Mouse (Mus musculus): ENCODE data around the gene Numb. TPM values are rescaled to one million over a fixed set of nuclear protein-coding genes. Genes with fewer than 3 reads are reported as not detected.

The Numb gene
- total RNA-seq, 4 experiments from 2014 or later: 57.3 to 67.8 (median 60.5) TPM

DNA sequence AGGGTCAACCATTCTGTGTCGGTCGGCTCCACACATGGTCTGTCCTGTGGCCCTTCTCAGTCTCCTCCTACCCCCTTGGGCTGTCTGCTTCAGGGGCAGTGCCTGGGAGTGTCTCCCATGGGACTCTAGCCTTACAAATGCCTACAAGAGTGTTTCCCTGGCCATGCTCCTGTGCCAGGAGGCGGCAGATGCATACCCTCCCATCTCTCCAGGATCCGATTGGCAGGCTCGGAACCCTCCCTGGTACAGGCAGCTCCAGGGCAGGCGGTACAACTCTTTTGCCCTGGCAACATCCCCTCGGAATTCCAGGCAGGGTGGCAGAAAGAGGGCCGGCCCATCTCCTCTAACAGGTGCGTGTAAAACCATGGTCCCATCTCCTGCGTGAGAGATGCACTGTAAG lies 139.1 kb downstream of the Numb start:
- DNase-seq (ENCODE audit: low spot score in 2 of 2): no peak

GRCm38 (mm10) chr12:83781640-83782278 lies 140.0 kb downstream of the Numb start:
- DNase-seq (ENCODE audit: low spot score in 2 of 2): no peak

GRCm38 (mm10) chr12:83781204-83781603 lies 140.5 kb downstream of the Numb start:
- no peak for DNase-seq (ENCODE audit: low spot score in 2 of 2)

DNA sequence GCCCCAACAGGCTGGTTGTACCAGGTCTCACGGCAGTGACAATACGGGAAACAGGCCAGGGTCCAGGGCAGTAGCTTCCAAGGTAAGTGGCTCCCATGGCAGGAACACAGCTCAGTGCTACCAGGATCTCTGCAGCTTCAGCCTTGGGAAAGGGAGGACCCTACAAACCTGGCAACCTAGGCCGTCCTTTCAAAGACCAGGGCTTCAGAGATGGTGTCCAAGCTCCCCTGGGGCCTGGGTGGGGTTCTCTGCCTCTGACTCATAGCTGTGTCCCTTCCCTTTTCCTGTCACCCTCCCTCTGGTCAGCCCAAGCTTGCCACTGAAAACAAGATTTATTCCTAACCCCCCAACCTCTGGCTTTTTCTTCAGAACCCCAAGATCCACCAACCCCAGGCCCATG lies 141.6 kb downstream of the Numb start:
- DNase-seq (ENCODE audit: low spot score in 2 of 2): no peak

DNA sequence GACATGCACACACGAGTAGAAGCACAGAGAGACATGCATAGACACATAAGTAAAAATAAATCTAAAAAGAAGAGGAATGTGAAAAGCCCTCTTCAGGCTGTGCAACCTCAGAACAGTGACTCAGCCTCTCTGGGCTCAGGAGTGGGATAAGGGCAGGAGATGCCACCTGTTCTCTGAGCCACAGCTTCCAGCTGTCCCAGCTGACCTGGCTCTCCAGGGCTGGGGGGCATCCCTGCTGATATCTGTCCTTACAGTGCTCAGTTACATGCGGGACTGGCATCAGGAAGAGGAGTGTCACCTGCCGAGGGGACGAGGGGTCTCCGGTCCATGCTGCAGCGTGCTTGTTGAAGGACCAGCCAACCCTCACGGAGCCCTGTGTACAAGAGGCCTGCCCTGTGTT lies 145.0 kb downstream of the Numb start:
- DNase-seq (ENCODE audit: low spot score in 2 of 2): no peak

DNA sequence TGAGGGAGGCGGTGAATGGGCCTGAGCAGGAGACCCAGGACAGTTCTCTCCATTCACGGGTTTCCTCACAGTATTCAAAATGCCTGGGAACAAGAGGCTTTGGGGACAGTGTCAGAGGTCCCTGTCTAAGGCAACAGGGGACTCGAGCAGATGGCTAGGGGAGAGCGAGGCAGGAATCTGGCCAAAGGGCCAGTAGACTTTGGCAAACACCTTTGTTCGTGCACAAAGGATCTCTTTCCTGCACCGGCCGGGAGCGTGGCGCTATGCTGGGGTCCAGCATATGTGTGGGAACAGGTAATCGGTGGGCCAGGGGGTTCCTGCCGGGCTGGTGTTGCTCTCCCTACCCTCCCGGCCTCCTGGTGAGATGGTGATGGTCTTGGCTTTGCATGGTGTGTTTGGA lies 146.1 kb downstream of the Numb start:
- DNase-seq (ENCODE audit: low spot score in 2 of 2): no peak

GRCm38 (mm10) chr12:83770418-83771256 lies 151.1 kb downstream of the Numb start:
- DNase-seq (ENCODE audit: low spot score in 2 of 2): no peak

DNA sequence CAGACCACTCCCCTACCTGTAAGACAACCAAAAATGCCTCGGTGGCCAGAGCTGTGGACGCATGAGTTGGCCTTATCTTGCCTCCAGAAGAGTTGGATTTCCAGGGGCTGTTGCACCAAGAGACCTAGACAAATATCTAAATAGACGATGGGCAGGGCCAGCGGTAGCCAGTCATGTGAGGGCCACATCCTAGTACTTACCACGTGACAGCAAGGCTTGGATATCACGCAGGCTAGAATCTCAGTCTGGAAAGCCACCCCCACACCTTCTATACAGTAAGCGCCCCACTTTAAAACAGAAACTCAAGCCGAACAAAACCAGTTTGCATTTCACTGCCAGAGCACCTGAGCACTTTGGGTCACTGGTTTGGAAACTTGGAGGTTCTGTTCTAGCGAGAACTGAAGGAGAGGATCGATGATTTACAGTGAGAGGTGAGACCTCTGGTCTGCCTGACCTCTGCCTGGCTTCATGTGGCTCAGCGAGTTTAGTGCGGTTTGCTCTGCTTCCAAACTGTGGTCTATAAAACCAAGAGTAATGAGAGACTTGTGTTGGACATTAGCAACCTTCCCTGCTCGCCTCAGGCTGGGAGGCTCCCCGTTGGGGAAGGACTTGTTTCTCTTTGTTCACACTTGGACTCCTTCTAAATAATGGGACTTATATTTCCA lies 153.4 kb downstream of the Numb start:
- no peak for DNase-seq (ENCODE audit: low spot score in 2 of 2)

DNA sequence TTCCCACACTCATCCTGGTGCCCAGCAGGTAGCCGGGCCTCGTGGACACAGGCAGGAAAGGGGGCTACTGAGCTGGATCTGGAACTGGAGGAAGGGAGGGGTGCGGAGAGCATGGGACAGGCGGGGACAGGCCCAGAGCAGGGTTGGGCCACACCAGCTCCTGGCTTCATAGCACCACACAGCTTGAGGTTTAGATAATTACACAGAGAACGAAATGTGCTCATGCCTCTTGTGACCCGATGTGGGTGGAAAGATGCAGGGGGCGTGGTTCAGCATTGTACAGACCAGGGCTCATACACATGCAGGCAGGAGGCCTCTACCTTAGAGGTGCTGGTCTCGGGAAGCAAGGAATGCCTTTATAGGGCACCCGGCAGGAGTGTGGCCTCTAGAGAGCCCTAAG lies 153.9 kb downstream of the Numb start:
- no peak for DNase-seq (ENCODE audit: low spot score in 2 of 2)

GRCm38 (mm10) chr12:83765965-83766603 lies 155.7 kb downstream of the Numb start:
- no peak for DNase-seq (ENCODE audit: low spot score in 2 of 2)

DNA sequence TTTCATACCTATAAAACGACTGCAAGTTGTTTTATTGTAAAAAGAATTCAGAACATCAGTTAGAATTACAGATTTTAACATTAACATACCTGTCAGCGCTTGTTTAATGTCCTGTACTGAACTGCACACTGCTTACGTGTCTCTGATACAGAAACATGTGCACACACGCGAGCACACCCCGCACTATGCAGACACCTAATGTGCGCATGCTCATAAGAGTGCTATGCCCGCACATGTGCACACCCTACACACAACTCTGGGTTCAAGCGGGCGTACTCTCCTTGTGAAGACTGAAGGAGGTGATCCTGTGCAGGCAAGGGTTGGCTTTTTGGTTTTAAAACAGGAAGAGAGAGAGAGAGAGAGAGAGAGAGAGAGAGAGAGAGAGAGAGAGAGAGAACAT lies 157.2 kb downstream of the Numb start:
- DNase-seq (ENCODE audit: low spot score in 2 of 2): no peak

- no peak for DNase-seq (ENCODE audit: low spot score in 2 of 2)
Measured at GRCm38 (mm10) chr12:83764044-83764365, 157.7 kb downstream of the Numb start.

DNA sequence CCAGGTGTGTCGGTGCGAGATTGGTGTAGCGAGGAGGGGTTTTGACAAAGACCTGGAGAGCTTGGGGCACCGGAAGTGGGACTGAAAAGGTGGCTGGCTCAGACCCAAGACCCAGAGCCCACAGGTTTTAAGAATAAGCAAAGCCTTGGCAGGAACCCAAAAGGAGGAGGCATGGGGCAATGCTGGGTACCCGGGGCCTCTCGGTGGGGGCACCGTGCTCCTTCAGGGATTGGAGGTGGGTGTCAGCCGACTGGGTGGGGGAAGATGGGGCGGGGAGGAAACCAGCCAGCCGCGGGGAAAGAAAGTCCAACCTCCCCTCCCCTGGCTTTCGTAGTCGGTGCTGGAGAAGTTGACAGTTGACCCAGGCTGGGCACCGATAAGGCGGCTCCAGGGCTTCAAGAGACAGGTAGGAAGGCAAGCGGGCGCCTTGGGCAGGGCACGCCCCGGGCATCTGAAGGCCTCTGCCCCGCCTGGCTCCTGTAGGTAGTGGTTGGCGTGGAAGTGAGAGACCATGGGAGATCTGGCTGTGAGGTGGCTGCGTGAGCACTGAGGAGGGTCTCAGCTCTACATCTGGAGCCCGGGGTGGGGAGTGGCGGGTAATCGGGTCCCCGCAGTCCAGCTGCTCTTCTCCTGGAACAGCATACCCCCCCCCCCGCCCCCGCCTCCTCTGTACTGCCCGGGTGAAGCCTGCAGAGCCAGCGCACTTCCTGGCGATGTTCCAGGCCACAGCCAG lies 158.3 kb downstream of the Numb start, which contains the start of gene Papln:
Gene Papln (plus strand): TSS at position 324 of the 733 bp plus-strand sequence.
- no peak for DNase-seq (ENCODE audit: low spot score in 2 of 2)

GRCm38 (mm10) chr12:83762706-83763105 lies 159.0 kb downstream of the Numb start:
- DNase-seq (ENCODE audit: low spot score in 2 of 2): no peak

DNA sequence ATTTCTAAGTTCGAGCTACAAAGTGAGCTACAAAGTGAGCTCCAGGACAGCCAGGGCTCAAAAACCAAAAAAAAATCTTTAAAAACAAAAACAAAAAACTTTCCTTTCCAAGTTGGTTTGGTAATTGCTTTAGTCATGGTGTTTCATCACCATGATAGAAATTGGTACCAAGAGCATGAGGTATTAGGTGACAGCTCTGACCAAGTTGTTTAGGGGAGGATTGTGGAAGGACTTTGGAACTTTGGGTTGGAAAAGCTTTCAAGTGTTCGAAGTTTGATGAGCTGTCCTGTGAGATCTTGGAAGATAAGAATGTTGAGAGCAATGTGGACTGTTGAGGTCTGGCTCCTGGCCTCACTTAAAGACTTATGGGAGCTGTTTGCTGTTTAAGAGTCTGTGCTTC lies 161.5 kb downstream of the Numb start:
- no peak for DNase-seq (ENCODE audit: low spot score in 2 of 2)

DNA sequence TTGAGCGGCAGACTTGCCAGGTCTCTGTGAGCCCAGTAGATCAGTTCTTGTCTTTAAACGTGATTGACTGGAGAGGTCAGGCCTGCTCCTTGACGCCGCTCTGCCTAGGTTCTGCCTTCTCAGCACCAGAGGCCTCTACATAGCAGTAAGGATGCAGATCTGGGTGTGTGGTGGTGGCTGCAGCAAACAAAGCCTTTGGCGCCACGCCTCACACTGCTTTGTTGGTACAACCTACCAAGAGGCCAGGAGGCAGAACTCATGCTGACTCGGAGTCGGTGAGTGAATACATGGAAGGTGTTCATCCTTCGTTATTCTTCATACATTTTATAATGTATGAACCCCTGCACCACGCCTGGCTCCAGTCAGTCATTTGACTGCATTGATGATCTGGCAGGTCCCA lies 163.0 kb downstream of the Numb start:
- no peak for DNase-seq (ENCODE audit: low spot score in 2 of 2)

- DNase-seq (ENCODE audit: low spot score in 2 of 2): no peak
Measured at GRCm38 (mm10) chr12:83752495-83752894, 169.2 kb downstream of the Numb start.

GRCm38 (mm10) chr12:83749186-83749585 lies 172.5 kb downstream of the Numb start:
- DNase-seq (ENCODE audit: low spot score in 2 of 2): no peak
